Mouse (Mus musculus) lung, adult 2 months (tissue): ENCODE results near the gene Gm5108.

ENCODE experiments used
- CTCF ChIP-seq: fragments of 200-500 bp; IDR thresholded peaks from 2 replicates; pipeline ENCODE4 v1.5.1; 2011; ENCODE audit warnings: mild to moderate bottlenecking, low read length, control low read depth; ENCODE audit not compliant: insufficient read depth
- POLR2A ChIP-seq: fragments of 200-500 bp; IDR thresholded peaks from 2 replicates; pipeline ENCODE4 v1.6.1; 2011; ENCODE audit warnings: low read depth, mild to moderate bottlenecking, control low read depth, low read length, borderline replicate concordance; ENCODE audit errors: extremely low read depth

DNA sequence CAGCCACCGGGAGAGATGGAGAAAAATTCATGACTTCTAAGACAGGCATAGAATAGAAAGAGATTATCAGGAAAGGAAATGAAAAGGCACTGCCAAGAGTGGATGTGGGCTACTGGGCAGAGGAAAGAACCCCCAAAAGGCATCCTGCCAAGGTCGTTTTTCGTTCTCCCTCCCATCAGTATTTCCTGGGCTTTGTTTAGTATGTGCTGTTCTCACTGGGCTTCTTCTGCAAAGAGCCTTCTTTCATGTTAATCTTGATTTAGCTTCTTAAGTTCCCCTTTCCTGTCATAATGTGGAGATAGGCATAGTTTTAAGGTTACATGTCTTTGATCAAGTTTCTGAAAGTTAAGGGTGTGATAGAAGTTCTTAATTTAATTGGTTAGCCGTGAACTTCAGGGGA is 10.9 kb upstream of the Gm5108 start:
- TF ChIP-seq CTCF (no peak), POLR2A (no peak)
